Mouse (Mus musculus) spleen, adult 2 months (tissue): ENCODE data around the gene Arrb1. TPM values are rescaled to one million over a fixed set of nuclear protein-coding genes. Genes with fewer than 3 reads are reported as not detected.
A peak's percentile ranks its signal among the peaks of the same experiment; 100 is the strongest.

ENCODE experiments used
- DNase-seq, 2 experiments: peaks; one replicate each; pipeline versions ENCODE4 v3.0.0 to v3.0.0-alpha.2; 2012 to 2021; ENCODE audit warnings: low spot score in 2 of 2, low read depth in 1 of 2
- H3K27ac ChIP-seq: fragments of 200-500 bp; 2 replicates; pipeline ENCODE4 v1.5.1; 2012; ENCODE audit warnings: low read length, inconsistent platforms; ENCODE audit not compliant: insufficient read depth
- H3K27me3 ChIP-seq: fragments of 200-500 bp; 2 replicates; pipeline ENCODE4 v1.6.1; 2012; ENCODE audit warnings: mild to moderate bottlenecking, moderate library complexity, low read length, inconsistent platforms; ENCODE audit not compliant: control insufficient read depth, insufficient read depth
- H3K36me3 ChIP-seq: fragments of 200-500 bp; 2 replicates; pipeline ENCODE4 v1.6.1; 2012; ENCODE audit warnings: mild to moderate bottlenecking, low read length, inconsistent platforms; ENCODE audit not compliant: control insufficient read depth, insufficient read depth
- H3K4me1 ChIP-seq: fragments of 200-500 bp; 2 replicates; pipeline ENCODE4 v1.6.1; 2011; ENCODE audit warnings: inconsistent platforms; ENCODE audit not compliant: control insufficient read depth, insufficient read depth, insufficient read length
- H3K4me3 ChIP-seq: fragments of 200-500 bp; 2 replicates; pipeline ENCODE4 v1.5.1; 2011; ENCODE audit warnings: mild to moderate bottlenecking, inconsistent platforms; ENCODE audit not compliant: insufficient read depth, insufficient read length; ENCODE audit errors: extremely low read depth
- CTCF ChIP-seq: fragments of 200-500 bp; IDR thresholded peaks from 2 replicates; pipeline ENCODE4 v1.5.1; 2011; ENCODE audit warnings: mild to moderate bottlenecking, inconsistent platforms; ENCODE audit not compliant: insufficient read depth, insufficient read length, insufficient replicate concordance; ENCODE audit errors: extremely low read depth
- POLR2A ChIP-seq: fragments of 200-500 bp; IDR thresholded peaks from 2 replicates; pipeline ENCODE4 v1.6.1; 2011; ENCODE audit warnings: low read depth, low read length, inconsistent platforms
- WGBS: fragments of 180-500 bp; shearing (Covaris S2); methylation state at CpG from one replicate; pipeline ENCODE4 v1.1.7; 2018; 5-methylcytosine and 5-hydroxymethylcytosine counted together
- polyA plus RNA-seq: library from polyadenylated mRNA; depleted of rRNA; stranded (reverse); fragments of >200 nt; gene quantifications from 2 replicates; pipeline ENCODE4 v1.2.3, GENCODE M21; 2012

Arrb1 gene
- polyA plus RNA-seq, 1 experiment, result 64.6 TPM

GRCm38 (mm10) chr7:99585976-99586375 lies 50.7 kb downstream of the Arrb1 start:
- H3K27me3 ChIP-seq, result no peaks in the 10 kb centered on the region
- H3K27ac ChIP-seq, result no peak overlapping the region
- H3K4me1 ChIP-seq, result no peaks in the 10 kb centered on the region
- DNase-seq, result no peak
- peaks cover 6% of the 10 kb centered on the region for H3K36me3 ChIP-seq
- WGBS, result 91% methylated on average over 8 of the region's 8 CpGs
- no peak for TF ChIP-seq CTCF
- TF ChIP-seq POLR2A, result no peak
- no peak overlapping the region for H3K4me3 ChIP-seq

GRCm38 (mm10) chr7:99590064-99590463 lies 54.8 kb downstream of the Arrb1 start:
- TF ChIP-seq POLR2A (no peak), CTCF (peak; percentile 74; the same call in 1 of the 2 replicates)
- peak; percentile 44 to 64 for DNase-seq
- Histone ChIP-seq H3K27me3 (no peaks in the 10 kb centered on the region), H3K27ac (no peak overlapping the region), H3K4me3 (no peak overlapping the region), H3K36me3 (peaks cover 6% of the 10 kb centered on the region), H3K4me1 (no peaks in the 10 kb centered on the region)
- WGBS, result 25% methylated on average over 3 of the region's 3 CpGs

GRCm38 (mm10) chr7:99590646-99591045 lies 55.4 kb downstream of the Arrb1 start:
- DNase-seq, result no peak
- no peak overlapping the region for H3K27ac ChIP-seq
- 82% methylated on average over 5 of the region's 5 CpGs for WGBS
- no peak overlapping the region for H3K4me3 ChIP-seq
- no peaks in the 10 kb centered on the region for H3K27me3 ChIP-seq
- H3K36me3 ChIP-seq, result peaks cover 6% of the 10 kb centered on the region
- TF ChIP-seq CTCF, result no peak
- H3K4me1 ChIP-seq, result no peaks in the 10 kb centered on the region

- DNase-seq, result no peak
- Histone ChIP-seq H3K36me3 (peaks cover 11% of the 10 kb centered on the region), H3K27me3 (no peaks in the 10 kb centered on the region), H3K4me3 (no peak overlapping the region), H3K4me1 (no peaks in the 10 kb centered on the region), H3K27ac (no peak overlapping the region; the same call in 1 of the 2 replicates)
- no peak for TF ChIP-seq CTCF
- no peak for TF ChIP-seq POLR2A
- 82% methylated on average over 3 of the region's 3 CpGs for WGBS
Observed at GRCm38 (mm10) chr7:99592669-99593068, 57.4 kb downstream of the Arrb1 start.

- H3K27me3 ChIP-seq, result no peaks in the 10 kb centered on the region
- peaks cover 11% of the 10 kb centered on the region for H3K36me3 ChIP-seq
- TF ChIP-seq POLR2A (no peak), CTCF (no peak)
- H3K4me1 ChIP-seq, result no peaks in the 10 kb centered on the region
- 74% methylated on average over 15 of the region's 15 CpGs for WGBS
- H3K4me3 ChIP-seq, result 0 out of 2 replicates have a peak overlapping the region, but pooled peaks have one; percentile 7
- no peak for DNase-seq
- peak overlapping the region; percentile 43; the same call in 1 of the 2 replicates for H3K27ac ChIP-seq
Observed at GRCm38 (mm10) chr7:99593868-99594803, 58.9 kb downstream of the Arrb1 start.

GRCm38 (mm10) chr7:99598722-99599121 lies 63.5 kb downstream of the Arrb1 start:
- WGBS, result 79% methylated on average over 4 of the region's 4 CpGs
- Histone ChIP-seq H3K4me3 (no peak overlapping the region), H3K27ac (no peak overlapping the region), H3K27me3 (no peaks in the 10 kb centered on the region), H3K36me3 (peaks cover 25% of the 10 kb centered on the region), H3K4me1 (no peaks in the 10 kb centered on the region)
- no peak for DNase-seq
- TF ChIP-seq POLR2A, result no peak
- no peak for TF ChIP-seq CTCF
